Mouse (Mus musculus) layer of hippocampus, postnatal 10 days (tissue): ENCODE measurements around the gene Isg20l2. TPM values are rescaled to one million over a fixed set of nuclear protein-coding genes. Genes with fewer than 3 reads are reported as not detected.

Source experiments
- DNase-seq, 2 experiments: peaks; one replicate each; pipeline ENCODE4 v3.0.0; 2021; ENCODE audit warnings: low spot score in 2 of 2
- total RNA-seq, 2 experiments: library from RNA; stranded (reverse); gene quantifications; 2 replicates each; pipeline ENCODE4 v1.2.3; 2021

Gene Isg20l2
- total RNA-seq, 2 experiments from 2014 or later = 17.1 to 19.0 TPM

GRCm38 (mm10) chr3:87973593-87974380, 43.7 kb downstream of the Isg20l2 start:
- no peak for DNase-seq

- no peak for DNase-seq
These were observed 44.4 kb downstream of the Isg20l2 start for GRCm38 (mm10) chr3:87974381-87974987.

- no peak for DNase-seq
These were observed 49.4 kb downstream of the Isg20l2 start for GRCm38 (mm10) chr3:87979493-87979892.

- no peak for DNase-seq
These were observed 50.0 kb downstream of the Isg20l2 start for GRCm38 (mm10) chr3:87980085-87980484.

- DNase-seq = no peak
These were observed 50.6 kb downstream of the Isg20l2 start for GRCm38 (mm10) chr3:87980728-87981127.

GRCm38 (mm10) chr3:87981214-87981760, 51.2 kb downstream of the Isg20l2 start:
- no peak for DNase-seq

GRCm38 (mm10) chr3:87981894-87982835, 52.1 kb downstream of the Isg20l2 start:
- no peak for DNase-seq

- DNase-seq = no peak
These were observed 52.9 kb downstream of the Isg20l2 start for GRCm38 (mm10) chr3:87982836-87983601.

GRCm38 (mm10) chr3:87983627-87984026, 53.5 kb downstream of the Isg20l2 start:
- no peak for DNase-seq

- DNase-seq = peak in 1 of 2 experiments; percentile 3
These were observed 54.0 kb downstream of the Isg20l2 start for GRCm38 (mm10) chr3:87984094-87984493.

GRCm38 (mm10) chr3:87985505-87986320, 55.6 kb downstream of the Isg20l2 start:
- no peak for DNase-seq

GRCm38 (mm10) chr3:87986868-87987267, 56.8 kb downstream of the Isg20l2 start:
- DNase-seq = peak; percentile 98 to 99

GRCm38 (mm10) chr3:87987633-87988032, 57.5 kb downstream of the Isg20l2 start:
- peak in 1 of 2 experiments; percentile 64 for DNase-seq

GRCm38 (mm10) chr3:87988068-87988467, 58.0 kb downstream of the Isg20l2 start:
- DNase-seq = no peak

GRCm38 (mm10) chr3:87989935-87990334, 59.8 kb downstream of the Isg20l2 start:
- DNase-seq = no peak
